Mouse (Mus musculus): ENCODE results near the gene Dcdc2c. TPM values are rescaled to one million over a fixed set of nuclear protein-coding genes. Genes with fewer than 3 reads are reported as not detected.
A peak's percentile ranks its signal among the peaks of the same experiment; 100 is the strongest.

Gene Dcdc2c
- total and polyA plus RNA-seq, 2 experiments from 2014 or later, result not detected

GRCm38 (mm10) chr12:28460523-28460922 lies 91.7 kb downstream of the Dcdc2c start:
- Histone ChIP-seq H3K9ac (replicated peaks; ENCODE audit: low read length) (no peak overlapping the region), H3K27me3 (ENCODE audit: insufficient read depth, low read length) (no peaks in the 10 kb centered on the region), H3K36me3 (ENCODE audit: insufficient read depth, low read length) (no peaks in the 10 kb centered on the region), H3K4me2 (ENCODE audit: low read depth, low read length) (no peak overlapping the region), H3K9me3 (ENCODE audit: low read length) (no peaks in the 10 kb centered on the region), H3K27ac (peak overlapping the region; percentile 64; the same call in 1 of the 2 replicates), H3K4me3 (ENCODE audit: low read length) (no peak overlapping the region), H3K4me1 (ENCODE audit: insufficient read depth, low read length) (peaks cover 6% of the 10 kb centered on the region)
- 13% methylated on average over 7 of the region's 7 CpGs for WGBS
- no peak for TF ChIP-seq CTCF (IDR thresholded peaks at IDR 0.05; ENCODE audit: low read depth)
- ATAC-seq (no peak), DNase-seq (ENCODE audit: low spot score) (no peak)

- Histone ChIP-seq H3K36me3 (ENCODE audit: insufficient read depth, low read length) (no peaks in the 10 kb centered on the region), H3K27me3 (ENCODE audit: insufficient read depth, low read length) (no peaks in the 10 kb centered on the region), H3K9ac (replicated peaks; ENCODE audit: low read length) (no peak overlapping the region), H3K4me2 (ENCODE audit: low read depth, low read length) (no peak overlapping the region), H3K9me3 (ENCODE audit: low read length) (no peaks in the 10 kb centered on the region), H3K4me1 (ENCODE audit: insufficient read depth, low read length) (peaks cover 6% of the 10 kb centered on the region), H3K27ac (no peak overlapping the region), H3K4me3 (ENCODE audit: low read length) (no peak overlapping the region)
- no peak for TF ChIP-seq CTCF (IDR thresholded peaks at IDR 0.05; ENCODE audit: low read depth)
- WGBS, result 87% methylated on average over 5 of the region's 5 CpGs
- ATAC-seq (no peak), DNase-seq (ENCODE audit: low spot score) (no peak)
Observed at GRCm38 (mm10) chr12:28458786-28459185, 93.4 kb downstream of the Dcdc2c start.

GRCm38 (mm10) chr12:28436536-28436935 lies 115.7 kb downstream of the Dcdc2c start:
- H3K36me3 ChIP-seq (ENCODE audit: insufficient read depth, low read length), result no peaks in the 10 kb centered on the region
- H3K4me2 ChIP-seq (ENCODE audit: low read depth, low read length), result no peak overlapping the region
- no peaks in the 10 kb centered on the region for H3K9me3 ChIP-seq (ENCODE audit: low read length)
- TF ChIP-seq CTCF (IDR thresholded peaks at IDR 0.05; ENCODE audit: low read depth), result no peak
- no peaks in the 10 kb centered on the region; the same call in 1 of the 2 replicates for H3K4me1 ChIP-seq (ENCODE audit: insufficient read depth, low read length)
- H3K27me3 ChIP-seq (ENCODE audit: insufficient read depth, low read length), result no peaks in the 10 kb centered on the region
- 60% methylated on average over 5 of the region's 5 CpGs for WGBS
- no peak for DNase-seq (ENCODE audit: low spot score)
- H3K9ac ChIP-seq (replicated peaks; ENCODE audit: low read length), result no peak overlapping the region
- no peak overlapping the region for H3K27ac ChIP-seq
- no peak overlapping the region for H3K4me3 ChIP-seq (ENCODE audit: low read length)
- no peak for ATAC-seq

- H3K27ac ChIP-seq, result no peak overlapping the region
- WGBS, result 80% methylated on average over 3 of the region's 3 CpGs
- H3K27me3 ChIP-seq (ENCODE audit: insufficient read depth, low read length), result no peaks in the 10 kb centered on the region
- H3K4me2 ChIP-seq (ENCODE audit: low read depth, low read length), result no peak overlapping the region
- H3K36me3 ChIP-seq (ENCODE audit: insufficient read depth, low read length), result no peaks in the 10 kb centered on the region
- no peaks in the 10 kb centered on the region for H3K9me3 ChIP-seq (ENCODE audit: low read length)
- no peak overlapping the region for H3K4me3 ChIP-seq (ENCODE audit: low read length)
- H3K9ac ChIP-seq (replicated peaks; ENCODE audit: low read length), result no peak overlapping the region
- no peak for DNase-seq (ENCODE audit: low spot score)
- no peaks in the 10 kb centered on the region; the same call in 1 of the 2 replicates for H3K4me1 ChIP-seq (ENCODE audit: insufficient read depth, low read length)
- TF ChIP-seq CTCF (IDR thresholded peaks at IDR 0.05; ENCODE audit: low read depth), result no peak
- no peak for ATAC-seq
Observed at GRCm38 (mm10) chr12:28432729-28433067, 119.5 kb downstream of the Dcdc2c start.

GRCm38 (mm10) chr12:28431832-28432728 lies 120.1 kb downstream of the Dcdc2c start:
- Histone ChIP-seq H3K27me3 (ENCODE audit: insufficient read depth, low read length) (no peaks in the 10 kb centered on the region), H3K27ac (peak overlapping the region; percentile 67), H3K4me2 (ENCODE audit: low read depth, low read length) (peak overlapping the region; percentile 65), H3K4me1 (ENCODE audit: insufficient read depth, low read length) (no peaks in the 10 kb centered on the region; the same call in 1 of the 2 replicates), H3K9ac (replicated peaks; ENCODE audit: low read length) (peak overlapping the region; percentile 54), H3K4me3 (ENCODE audit: low read length) (peak overlapping the region; percentile 37), H3K36me3 (ENCODE audit: insufficient read depth, low read length) (no peaks in the 10 kb centered on the region), H3K9me3 (ENCODE audit: low read length) (no peaks in the 10 kb centered on the region)
- peak; percentile 90 for TF ChIP-seq CTCF (IDR thresholded peaks at IDR 0.05; ENCODE audit: low read depth)
- 6% methylated on average over 19 of the region's 19 CpGs for WGBS
- DNase-seq (ENCODE audit: low spot score) (peak; percentile 92), ATAC-seq (peak; percentile 86)

GRCm38 (mm10) chr12:28429856-28430255 lies 122.3 kb downstream of the Dcdc2c start:
- no peak overlapping the region for H3K4me2 ChIP-seq (ENCODE audit: low read depth, low read length)
- TF ChIP-seq CTCF (IDR thresholded peaks at IDR 0.05; ENCODE audit: low read depth), result no peak
- WGBS, result 96% methylated on average over 5 of the region's 5 CpGs
- H3K36me3 ChIP-seq (ENCODE audit: insufficient read depth, low read length), result no peaks in the 10 kb centered on the region
- no peaks in the 10 kb centered on the region; the same call in 1 of the 2 replicates for H3K4me1 ChIP-seq (ENCODE audit: insufficient read depth, low read length)
- H3K27me3 ChIP-seq (ENCODE audit: insufficient read depth, low read length), result no peaks in the 10 kb centered on the region
- no peak overlapping the region for H3K4me3 ChIP-seq (ENCODE audit: low read length)
- H3K9ac ChIP-seq (replicated peaks; ENCODE audit: low read length), result no peak overlapping the region
- no peaks in the 10 kb centered on the region for H3K9me3 ChIP-seq (ENCODE audit: low read length)
- H3K27ac ChIP-seq, result no peak overlapping the region
- no peak for ATAC-seq
- DNase-seq (ENCODE audit: low spot score), result no peak

- H3K27ac ChIP-seq, result no peak overlapping the region
- no peaks in the 10 kb centered on the region for H3K9me3 ChIP-seq (ENCODE audit: low read length)
- no peaks in the 10 kb centered on the region for H3K27me3 ChIP-seq (ENCODE audit: insufficient read depth, low read length)
- peak; percentile 52 for TF ChIP-seq CTCF (IDR thresholded peaks at IDR 0.05; ENCODE audit: low read depth)
- H3K4me1 ChIP-seq (ENCODE audit: insufficient read depth, low read length), result no peaks in the 10 kb centered on the region
- H3K4me2 ChIP-seq (ENCODE audit: low read depth, low read length), result no peak overlapping the region
- peak; percentile 20 for DNase-seq (ENCODE audit: low spot score)
- WGBS, result 60% methylated on average over 4 of the region's 4 CpGs
- ATAC-seq, result no peak
- no peak overlapping the region for H3K4me3 ChIP-seq (ENCODE audit: low read length)
- H3K9ac ChIP-seq (replicated peaks; ENCODE audit: low read length), result no peak overlapping the region
- H3K36me3 ChIP-seq (ENCODE audit: insufficient read depth, low read length), result no peaks in the 10 kb centered on the region
Observed at GRCm38 (mm10) chr12:28416957-28417356, 135.2 kb downstream of the Dcdc2c start.

All from hindbrain, postnatal 0 days (tissue).